Mouse (Mus musculus) heart, embryonic 12.5 days (tissue): ENCODE measurements at regions not wholly inside any gene's neighbourhood (a gene's known extent, or its start where the extent isn't known, plus 50 kb on each side); places are given as distances from the start of the nearest gene placed in this dataset.

Experiments
- ATAC-seq: fragments of 200-750 bp; cut with Nextera tagmentation; 2 replicates; pipeline ENCODE4 v1.8.0; 2017; ENCODE audit warnings: moderate TSS enrichment, moderate library complexity; ENCODE audit not compliant: insufficient number of reproducible peaks, low FRiP score
- H3K27ac ChIP-seq: fragments of 300-500 bp; sonication (generic); 2 replicates; pipeline ENCODE4 v1.5.1; 2016; ENCODE audit warnings: mild to moderate bottlenecking, moderate library complexity; ENCODE audit not compliant: poor library complexity, severe bottlenecking
- H3K27me3 ChIP-seq: fragments of 300-500 bp; sonication (generic); replicated peaks from 2 replicates; pipeline ENCODE4 v1.6.1; 2016; ENCODE audit warnings: mild to moderate bottlenecking, moderate library complexity
- H3K36me3 ChIP-seq: fragments of 300-500 bp; sonication (generic); 2 replicates; pipeline ENCODE4 v1.6.1; 2016; ENCODE audit warnings: mild to moderate bottlenecking, moderate library complexity
- H3K4me1 ChIP-seq: fragments of 300-500 bp; sonication (generic); replicated peaks from 2 replicates; pipeline ENCODE4 v1.6.1; 2016; ENCODE audit warnings: mild to moderate bottlenecking
- H3K4me2 ChIP-seq: fragments of 300-500 bp; sonication (generic); 2 replicates; pipeline ENCODE4 v1.6.1; 2016; ENCODE audit warnings: mild to moderate bottlenecking, moderate library complexity
- H3K4me3 ChIP-seq: fragments of 300-500 bp; sonication (generic); 2 replicates; pipeline ENCODE4 v1.5.1; 2016; ENCODE audit warnings: mild to moderate bottlenecking
- H3K9ac ChIP-seq: fragments of 300-500 bp; sonication (generic); 2 replicates; pipeline ENCODE4 v1.6.1; 2016; ENCODE audit warnings: mild to moderate bottlenecking, moderate library complexity
- H3K9me3 ChIP-seq: fragments of 300-500 bp; sonication (generic); replicated peaks from 2 replicates; pipeline ENCODE4 v1.6.1; 2016; ENCODE audit warnings: mild to moderate bottlenecking, moderate library complexity
- WGBS: fragments of 180-500 bp; shearing (Covaris S2); methylation state at CpG from one replicate; pipeline ENCODE4 v1.1.7; 2016; 5-methylcytosine and 5-hydroxymethylcytosine counted together

DNA sequence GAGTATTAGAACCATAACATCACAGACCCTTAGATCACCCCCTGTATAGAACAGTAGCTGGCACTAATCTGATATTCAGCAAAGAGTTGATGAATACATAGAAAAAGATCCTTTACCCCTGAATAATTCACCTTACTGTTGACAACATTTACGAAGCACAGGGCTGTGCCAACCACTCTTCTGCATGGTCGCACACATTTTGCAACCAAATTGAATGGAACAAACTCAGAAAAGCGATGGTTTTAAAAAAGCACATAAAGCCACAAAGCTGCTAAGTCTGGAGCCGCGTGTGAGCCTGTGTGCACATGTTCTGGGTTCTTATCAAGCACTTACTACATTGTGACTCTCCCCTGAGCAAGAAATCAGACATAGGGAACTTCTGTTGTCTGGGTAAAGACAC, 397.6 kb upstream of the Clint1 start:
- 78% methylated on average over 5 of the region's 5 CpGs for WGBS
- Histone ChIP-seq H3K27ac (no peak overlapping the region), H3K4me1 (peaks cover 4% of the 10 kb centered on the region), H3K9me3 (no peaks in the 10 kb centered on the region), H3K36me3 (no peaks in the 10 kb centered on the region), H3K4me3 (no peak overlapping the region), H3K27me3 (no peaks in the 10 kb centered on the region), H3K4me2 (no peak overlapping the region), H3K9ac (no peak overlapping the region)
- no peak for ATAC-seq

DNA sequence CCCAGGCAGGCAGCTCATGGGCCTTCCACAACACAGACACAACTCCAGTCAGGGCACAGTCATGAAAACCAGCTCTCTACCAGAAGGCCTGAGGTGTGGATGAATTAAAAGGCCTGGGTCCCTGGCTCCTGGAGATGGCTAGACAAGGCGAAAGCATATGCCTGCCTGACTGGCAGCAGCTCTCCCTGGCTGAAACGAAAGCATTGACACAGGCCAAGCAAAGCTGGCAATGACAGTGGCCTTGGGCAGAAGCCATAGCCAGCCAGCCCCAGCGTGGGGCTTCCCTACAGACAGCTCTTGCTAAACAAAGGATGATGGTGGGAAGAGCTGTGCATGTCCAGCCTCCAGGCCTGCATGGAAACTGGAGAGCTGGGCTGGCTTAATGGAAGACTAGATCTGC, 396.9 kb upstream of the Clint1 start:
- Histone ChIP-seq H3K36me3 (no peaks in the 10 kb centered on the region), H3K27ac (no peak overlapping the region), H3K9me3 (no peaks in the 10 kb centered on the region), H3K4me1 (peaks cover 4% of the 10 kb centered on the region), H3K4me3 (no peak overlapping the region), H3K9ac (no peak overlapping the region), H3K27me3 (no peaks in the 10 kb centered on the region), H3K4me2 (no peak overlapping the region)
- WGBS, result 76% methylated on average over 3 of the region's 3 CpGs
- ATAC-seq, result no peak

DNA sequence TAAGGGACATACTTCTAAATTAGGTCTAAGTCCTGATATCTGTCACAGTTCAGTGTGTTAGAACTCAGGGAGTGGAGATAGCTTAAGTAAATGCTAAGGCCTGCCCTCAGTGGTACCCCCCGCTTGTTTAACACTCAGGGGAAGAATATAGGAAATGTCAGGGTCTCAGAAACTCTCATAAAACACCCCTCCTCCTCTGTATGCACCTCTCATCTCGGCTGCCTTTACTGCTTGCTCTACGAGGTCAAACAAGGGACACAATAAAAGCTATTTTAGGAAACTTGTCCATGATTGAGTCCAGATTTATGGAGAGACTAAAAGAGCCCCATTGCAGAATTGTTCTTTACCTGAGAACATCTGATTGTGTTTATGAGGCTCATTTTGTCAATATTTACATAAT, 395.1 kb upstream of the Clint1 start:
- 47% methylated on average over 3 of the region's 3 CpGs for WGBS
- Histone ChIP-seq H3K36me3 (no peaks in the 10 kb centered on the region), H3K4me2 (no peak overlapping the region), H3K9me3 (no peaks in the 10 kb centered on the region), H3K4me1 (peaks cover 4% of the 10 kb centered on the region), H3K27me3 (no peaks in the 10 kb centered on the region), H3K4me3 (no peak overlapping the region), H3K27ac (no peak overlapping the region), H3K9ac (no peak overlapping the region)
- no peak for ATAC-seq

DNA sequence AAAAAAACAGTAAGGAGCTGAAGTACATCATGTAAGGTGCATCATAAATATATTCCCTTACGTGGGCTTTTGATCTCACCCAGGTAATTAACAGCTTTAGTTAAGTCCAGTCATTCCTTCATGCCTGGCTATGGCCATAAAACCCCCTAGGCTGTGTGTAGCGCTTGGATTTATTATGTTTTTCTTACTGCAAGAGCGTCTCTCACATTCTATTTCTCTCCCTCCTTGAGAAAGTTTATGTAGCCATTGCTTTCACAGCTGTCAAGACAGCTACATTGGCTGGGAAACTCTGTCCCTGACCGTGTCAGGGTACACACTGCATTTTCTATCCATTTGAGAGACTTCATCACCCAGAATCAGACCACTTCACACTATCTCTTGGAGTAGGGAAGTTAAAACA, 394.3 kb upstream of the Clint1 start:
- H3K4me2 ChIP-seq, result no peak overlapping the region
- no peak overlapping the region for H3K4me3 ChIP-seq
- no peak overlapping the region for H3K9ac ChIP-seq
- no peaks in the 10 kb centered on the region for H3K9me3 ChIP-seq
- no peak overlapping the region for H3K27ac ChIP-seq
- no peaks in the 10 kb centered on the region for H3K36me3 ChIP-seq
- peaks cover 4% of the 10 kb centered on the region for H3K4me1 ChIP-seq
- no peak for ATAC-seq
- H3K27me3 ChIP-seq, result no peaks in the 10 kb centered on the region
- WGBS, result 70% methylated on average over 4 of the region's 4 CpGs

DNA sequence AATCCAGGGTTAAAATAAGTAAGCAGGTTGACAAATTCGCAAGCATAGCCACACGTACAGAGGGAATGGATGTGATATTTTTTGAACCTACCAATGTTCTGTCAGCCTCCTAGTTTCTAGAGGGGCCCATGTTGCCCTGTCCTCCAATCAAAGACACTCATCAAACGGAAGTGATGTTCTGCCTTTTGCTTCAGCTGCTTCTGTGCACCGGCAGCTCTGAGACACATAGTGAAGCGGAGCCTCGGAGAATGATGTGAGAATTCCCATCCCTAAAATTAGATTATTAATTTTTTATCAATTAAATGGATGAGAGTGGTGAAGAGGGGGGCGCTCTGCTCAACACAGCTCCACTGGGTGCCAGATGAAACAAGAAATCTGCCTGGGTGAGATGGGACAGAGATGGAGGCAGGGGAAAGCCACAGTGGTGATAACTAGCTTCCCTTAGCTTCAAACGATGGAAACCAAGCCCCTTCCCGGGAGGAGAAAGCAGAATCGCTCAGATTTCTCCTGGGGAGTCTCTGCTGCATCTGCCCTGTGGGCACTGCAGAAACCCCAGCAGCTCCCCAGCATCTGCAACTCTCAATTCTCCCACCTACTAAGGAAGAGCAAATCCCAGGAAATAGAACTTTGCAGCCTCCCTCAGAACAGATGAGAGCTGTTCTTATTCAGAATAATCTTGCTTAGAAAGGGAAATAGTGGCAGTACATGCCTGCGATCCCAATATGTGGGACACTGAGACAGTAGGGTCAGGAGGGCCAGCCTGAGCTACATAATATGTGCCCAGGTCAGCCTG, 391.7 kb upstream of the Clint1 start:
- WGBS, result 70% methylated on average over 11 of the region's 11 CpGs
- Histone ChIP-seq H3K4me3 (no peak overlapping the region), H3K36me3 (no peaks in the 10 kb centered on the region), H3K27me3 (no peaks in the 10 kb centered on the region), H3K9me3 (no peaks in the 10 kb centered on the region), H3K4me2 (no peak overlapping the region), H3K27ac (no peak overlapping the region), H3K9ac (no peak overlapping the region), H3K4me1 (peaks cover 4% of the 10 kb centered on the region)
- no peak for ATAC-seq

DNA sequence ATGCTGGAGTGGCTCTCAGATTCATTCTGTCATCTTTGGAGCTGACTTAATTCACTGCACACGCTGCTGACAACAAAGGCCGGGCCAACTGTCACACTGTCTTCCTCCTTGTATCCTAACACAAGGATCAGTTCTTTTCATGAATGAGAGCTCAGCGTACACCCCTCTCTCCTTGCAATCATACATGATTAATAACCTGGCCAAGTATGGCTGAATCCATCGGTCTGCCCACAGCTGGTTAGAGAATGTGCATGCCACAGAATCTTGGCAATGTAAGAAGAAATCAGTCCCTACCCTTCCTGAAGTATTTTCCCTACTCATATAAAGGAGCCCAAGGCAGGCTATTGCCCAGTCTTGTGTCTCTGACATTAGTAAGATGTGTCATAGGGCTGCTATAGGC, 387.4 kb upstream of the Clint1 start:
- H3K4me1 ChIP-seq, result no peaks in the 10 kb centered on the region
- no peak overlapping the region for H3K4me3 ChIP-seq
- WGBS, result 83% methylated on average over 4 of the region's 4 CpGs
- no peak overlapping the region for H3K27ac ChIP-seq
- no peaks in the 10 kb centered on the region for H3K9me3 ChIP-seq
- H3K27me3 ChIP-seq, result no peaks in the 10 kb centered on the region
- H3K9ac ChIP-seq, result no peak overlapping the region
- ATAC-seq, result no peak
- no peaks in the 10 kb centered on the region for H3K36me3 ChIP-seq
- H3K4me2 ChIP-seq, result no peak overlapping the region

DNA sequence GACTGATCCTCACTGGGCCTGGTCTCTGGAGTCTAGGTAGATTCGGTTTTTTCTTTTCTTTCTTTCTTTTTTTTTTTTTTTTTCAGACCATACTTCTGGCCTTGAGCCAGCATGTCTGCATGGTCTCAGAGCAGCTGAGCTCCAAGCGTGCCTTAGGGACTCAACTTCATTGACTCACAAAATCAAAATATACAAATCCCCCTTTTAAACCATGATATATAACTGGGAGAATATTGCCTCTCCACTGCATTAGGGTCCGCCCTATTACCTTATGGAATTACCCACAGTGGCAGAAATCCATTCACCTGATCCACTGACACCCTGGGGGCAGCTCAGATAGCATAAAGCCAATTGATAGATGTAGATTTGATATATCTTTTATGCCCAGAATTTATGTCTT, 385.5 kb upstream of the Clint1 start:
- Histone ChIP-seq H3K27ac (no peak overlapping the region), H3K27me3 (no peaks in the 10 kb centered on the region), H3K4me3 (no peak overlapping the region), H3K36me3 (no peaks in the 10 kb centered on the region), H3K9ac (no peak overlapping the region), H3K4me1 (no peaks in the 10 kb centered on the region), H3K4me2 (no peak overlapping the region), H3K9me3 (no peaks in the 10 kb centered on the region)
- WGBS, result 69% methylated on average over 3 of the region's 3 CpGs
- ATAC-seq, result no peak

DNA sequence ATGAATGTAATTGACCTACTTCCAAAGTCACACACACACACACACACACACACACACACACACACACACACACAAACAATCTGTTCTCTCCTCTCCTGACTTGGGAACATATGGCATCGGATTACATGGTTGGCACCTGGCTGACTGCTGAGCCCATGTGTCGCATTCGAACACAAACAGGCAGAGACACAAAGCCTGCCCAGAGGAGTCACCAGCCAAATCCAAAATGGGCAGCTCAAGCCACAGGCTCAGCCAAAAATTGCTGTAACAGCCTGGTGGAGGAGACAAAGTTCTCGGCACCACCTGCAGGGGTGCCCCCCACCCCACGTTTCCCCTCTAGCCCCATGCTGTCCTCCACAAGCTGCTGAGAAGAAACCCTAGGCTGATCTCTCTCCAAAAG, 379.7 kb upstream of the Clint1 start:
- Histone ChIP-seq H3K27ac (no peak overlapping the region), H3K9ac (no peak overlapping the region), H3K36me3 (no peaks in the 10 kb centered on the region), H3K4me2 (no peak overlapping the region), H3K27me3 (no peaks in the 10 kb centered on the region), H3K9me3 (no peaks in the 10 kb centered on the region), H3K4me3 (no peak overlapping the region), H3K4me1 (no peaks in the 10 kb centered on the region)
- ATAC-seq, result no peak
- 67% methylated on average over 5 of the region's 5 CpGs for whole genome bisulfite sequencing

DNA sequence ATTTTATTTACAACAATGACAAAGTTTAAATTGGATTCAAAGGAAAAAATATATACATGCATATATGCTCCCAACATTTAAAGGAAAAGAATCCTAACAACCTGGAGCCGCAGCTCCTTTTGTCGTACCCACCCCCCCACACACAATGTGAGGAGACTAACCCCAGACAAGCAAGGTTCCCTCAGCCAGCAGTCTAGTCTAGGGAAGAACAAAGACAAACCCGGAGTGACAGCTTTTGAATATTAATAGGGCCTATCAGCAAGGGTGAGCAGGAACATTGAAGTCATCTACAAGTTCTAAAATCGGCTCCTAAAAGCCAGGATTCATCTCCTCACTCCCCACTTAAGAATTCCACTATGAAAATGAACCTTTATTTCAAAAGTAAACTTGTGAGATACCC, 374.9 kb upstream of the Clint1 start:
- ATAC-seq, result no peak
- Histone ChIP-seq H3K4me1 (no peaks in the 10 kb centered on the region), H3K9me3 (no peaks in the 10 kb centered on the region), H3K36me3 (no peaks in the 10 kb centered on the region), H3K27me3 (no peaks in the 10 kb centered on the region), H3K9ac (no peak overlapping the region), H3K4me3 (no peak overlapping the region), H3K27ac (no peak overlapping the region), H3K4me2 (no peak overlapping the region)
- WGBS, result 61% methylated on average over 4 of the region's 4 CpGs

DNA sequence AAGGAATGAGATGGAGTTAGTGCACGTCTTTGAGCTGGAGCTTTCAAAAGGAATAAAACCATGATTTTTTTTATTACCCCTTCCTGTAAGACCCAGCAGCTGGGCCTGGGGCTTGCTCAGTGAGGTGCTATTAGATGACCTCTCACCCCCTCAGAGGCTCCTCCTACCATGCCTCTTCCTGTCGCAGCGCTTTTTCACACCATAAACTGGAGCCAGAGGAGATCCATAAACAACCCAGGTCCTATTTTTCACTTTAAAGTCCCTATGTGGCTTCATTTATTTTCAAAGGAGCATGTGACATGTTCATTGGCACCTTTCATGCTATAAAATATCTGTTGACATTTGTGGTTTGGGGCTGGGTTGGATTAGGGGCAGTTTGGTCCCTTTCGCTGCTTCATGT, 365.9 kb upstream of the Clint1 start:
- H3K9ac ChIP-seq, result no peak overlapping the region
- H3K9me3 ChIP-seq, result no peaks in the 10 kb centered on the region
- no peaks in the 10 kb centered on the region for H3K27me3 ChIP-seq
- H3K4me3 ChIP-seq, result no peak overlapping the region
- 76% methylated on average over 4 of the region's 4 CpGs for WGBS
- ATAC-seq, result no peak
- H3K36me3 ChIP-seq, result no peaks in the 10 kb centered on the region
- no peak overlapping the region for H3K27ac ChIP-seq
- no peaks in the 10 kb centered on the region for H3K4me1 ChIP-seq
- H3K4me2 ChIP-seq, result no peak overlapping the region

DNA sequence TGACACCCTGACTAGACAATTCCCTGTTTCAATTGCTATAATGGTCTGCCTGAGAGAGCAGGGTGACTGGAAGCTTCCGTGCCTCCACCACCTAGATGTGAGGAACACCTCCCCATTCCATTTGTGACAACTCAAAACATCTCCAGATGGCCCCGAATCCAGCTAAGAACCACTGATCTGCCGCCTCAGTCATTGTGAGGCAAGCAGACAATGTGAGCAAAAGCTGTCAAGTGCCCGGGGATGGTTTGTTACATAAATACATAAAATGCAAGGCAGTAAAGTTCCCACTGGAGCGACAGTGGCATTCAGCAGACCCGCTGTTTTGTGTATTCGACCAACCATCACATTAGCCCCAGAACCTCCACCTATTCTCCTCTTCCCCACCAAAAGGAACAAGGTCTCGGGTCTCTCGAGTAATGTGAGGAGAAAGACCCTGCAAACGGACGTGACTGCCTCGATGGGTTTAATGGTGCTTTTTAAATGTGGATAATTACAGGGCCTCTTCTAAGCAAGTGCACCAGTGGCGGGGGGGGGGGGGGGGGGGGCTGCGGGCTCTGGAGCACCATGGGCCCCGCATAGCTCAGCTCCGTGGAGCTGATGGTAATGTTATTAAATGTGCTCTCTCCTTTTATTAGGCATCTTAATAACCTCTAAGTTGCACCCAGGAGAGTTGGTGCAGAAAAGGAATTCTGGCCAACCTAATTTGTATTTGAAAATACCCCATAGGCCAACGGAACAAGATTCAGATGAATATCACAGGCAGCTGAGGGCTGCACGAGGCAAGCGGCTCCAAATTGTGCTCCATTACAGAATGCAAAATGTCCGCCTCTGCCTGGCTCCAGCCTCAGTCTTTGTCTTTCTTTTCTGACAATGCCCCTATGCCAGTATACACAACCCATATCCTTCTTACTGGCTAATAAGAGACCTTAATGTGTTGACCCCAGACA, 360.6 kb upstream of the Clint1 start:
- H3K9me3 ChIP-seq, result no peaks in the 10 kb centered on the region
- no peak overlapping the region for H3K4me2 ChIP-seq
- no peaks in the 10 kb centered on the region for H3K36me3 ChIP-seq
- H3K9ac ChIP-seq, result no peak overlapping the region
- H3K27ac ChIP-seq, result no peak overlapping the region
- WGBS, result 73% methylated on average over 20 of the region's 20 CpGs
- no peaks in the 10 kb centered on the region for H3K27me3 ChIP-seq
- no peak overlapping the region for H3K4me3 ChIP-seq
- no peak for ATAC-seq
- no peaks in the 10 kb centered on the region for H3K4me1 ChIP-seq
